Mouse (Mus musculus) cerebellum, adult 9-10 months (tissue): ENCODE data around the gene Slc39a5.

Experiments
- DNase-seq: peaks from one replicate; pipeline ENCODE4 v3.0.0; 2022

The Slc39a5 gene

GRCm38 (mm10) chr10:128409692-128410559, 8.9 kb upstream of the Slc39a5 start:
- DNase-seq, result peak; percentile 99

- DNase-seq, result no peak
These were observed 7.8 kb upstream of the Slc39a5 start for GRCm38 (mm10) chr10:128408591-128409535.

GRCm38 (mm10) chr10:128403931-128404330, 2.9 kb upstream of the Slc39a5 start:
- peak; percentile 84 for DNase-seq

GRCm38 (mm10) chr10:128401638-128402037, 609 bp upstream of the Slc39a5 start:
- no peak for DNase-seq

- DNase-seq, result no peak
These were observed 691 bp downstream of the Slc39a5 start for GRCm38 (mm10) chr10:128400338-128400737.

- DNase-seq, result peak; percentile 70
These were observed 3.6 kb downstream of the Slc39a5 start for GRCm38 (mm10) chr10:128397466-128397865.

- DNase-seq, result no peak
These were observed 4.2 kb downstream of the Slc39a5 start for GRCm38 (mm10) chr10:128396716-128397264.

GRCm38 (mm10) chr10:128396017-128396673, 4.9 kb downstream of the Slc39a5 start:
- DNase-seq, result no peak

- DNase-seq, result no peak
These were observed 9.2 kb downstream of the Slc39a5 start for GRCm38 (mm10) chr10:128391850-128392249.

GRCm38 (mm10) chr10:128390366-128390765, 10.7 kb downstream of the Slc39a5 start:
- no peak for DNase-seq

GRCm38 (mm10) chr10:128389570-128389969, 11.5 kb downstream of the Slc39a5 start:
- DNase-seq, result no peak

GRCm38 (mm10) chr10:128388941-128389340, 12.1 kb downstream of the Slc39a5 start:
- no peak for DNase-seq

- no peak for DNase-seq
These were observed 15.1 kb downstream of the Slc39a5 start for GRCm38 (mm10) chr10:128385902-128386301.

GRCm38 (mm10) chr10:128382482-128382881, 18.5 kb downstream of the Slc39a5 start:
- no peak for DNase-seq

GRCm38 (mm10) chr10:128380565-128380964, 20.5 kb downstream of the Slc39a5 start:
- DNase-seq, result no peak

- DNase-seq, result no peak
These were observed 21.8 kb downstream of the Slc39a5 start for GRCm38 (mm10) chr10:128379260-128379659.

GRCm38 (mm10) chr10:128378462-128378861, 22.6 kb downstream of the Slc39a5 start:
- no peak for DNase-seq

- no peak for DNase-seq
These were observed 23.0 kb downstream of the Slc39a5 start for GRCm38 (mm10) chr10:128377940-128378448.

- DNase-seq, result no peak
These were observed 23.6 kb downstream of the Slc39a5 start for GRCm38 (mm10) chr10:128377222-128377939.

GRCm38 (mm10) chr10:128376455-128377211, 24.4 kb downstream of the Slc39a5 start, which contains the start of gene Ankrd52:
Gene Ankrd52 (plus strand): TSS chr10:128377115.
- DNase-seq, result peak; percentile 79

GRCm38 (mm10) chr10:128376099-128376454, 25.0 kb downstream of the Slc39a5 start:
- DNase-seq, result no peak
